Comparison of ENCODE assay signal across 9 mouse cellular contexts in the genomic region with DNA sequence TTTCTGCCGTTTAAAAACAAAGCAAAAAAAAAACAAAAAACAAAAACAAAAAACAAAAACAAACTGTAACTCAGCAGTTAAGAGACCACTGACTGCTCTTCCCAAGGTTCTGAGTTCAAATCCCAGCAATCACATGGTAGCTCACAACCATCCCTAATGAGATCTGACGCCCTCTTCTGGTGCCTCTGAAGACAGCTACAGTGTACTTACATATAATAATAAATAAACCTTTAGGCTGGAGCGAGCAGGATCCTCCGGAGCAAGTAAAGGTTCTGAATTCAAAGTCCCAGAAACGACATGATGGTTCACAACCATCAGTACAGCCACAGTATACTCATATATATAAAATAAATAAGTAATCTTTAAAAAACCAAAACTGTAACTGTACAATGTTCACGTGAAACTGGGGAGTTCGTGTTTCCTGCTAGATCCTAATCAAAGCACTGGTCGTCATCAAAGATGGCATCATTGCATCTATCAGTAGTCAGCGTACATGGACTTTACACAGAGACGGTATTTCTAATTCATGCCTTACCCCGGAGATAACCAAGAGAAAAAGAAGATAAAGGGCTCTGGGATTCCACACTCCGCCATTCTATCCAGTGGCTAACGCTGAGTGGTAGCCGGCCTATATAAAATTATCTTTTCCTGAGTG. TPM values are rescaled to one million over a fixed set of nuclear protein-coding genes. Genes with fewer than 3 reads are reported as not detected.
DNase-seq lines count a peak whose midpoint lies in the region; ATAC-seq lines count a peak whose summit lies in the region.
"Had no signal": no experiment of that assay in that cellular context is flagged by ENCODE, and none has a peak within 500 bp of the region (broad histone marks: within the 10 kb centered on the region; RNA-seq: fewer than 3 reads in every experiment).

No protein-coding gene starts in this region.

- H3K9me3 ChIP-seq in limb, embryonic 11.5 days (ENCODE audit: control insufficient read depth, low read length), result no peaks in the 10 kb centered on the region
- H3K9me3 ChIP-seq in stomach, embryonic 14.5 days (ENCODE audit: control insufficient read depth, low read depth, low read length), result no peaks in the 10 kb centered on the region

- peaks cover 18% of the 10 kb centered on the region; the same call in 1 of the 2 replicates for H3K36me3 ChIP-seq in limb, embryonic 11.5 days (ENCODE audit: control insufficient read depth, insufficient read depth, low read length)
- peaks cover 33% of the 10 kb centered on the region for H3K36me3 ChIP-seq in stomach, embryonic 14.5 days (ENCODE audit: control insufficient read depth, insufficient read depth, low read length)

- no peak; the same call in 1 of the 2 replicates for ATAC-seq in limb, embryonic 11.5 days (ENCODE audit: insufficient number of reproducible peaks, low FRiP score, low TSS enrichment, low read depth)
- 0 out of 2 replicates have a peak, but pooled peaks have one; percentile 0 for ATAC-seq in stomach, embryonic 14.5 days (ENCODE audit: insufficient number of reproducible peaks, insufficient read depth, low FRiP score, low read depth)
- no peak for ATAC-seq in monocyte, adult 5-6 weeks (replicated peaks; ENCODE audit: insufficient number of reproducible peaks, low FRiP score, low TSS enrichment, poor library complexity, severe bottlenecking)
- no peak for ATAC-seq in erythroid progenitor cell, adult 5-6 weeks (replicated peaks; ENCODE audit: low FRiP score, poor library complexity, severe bottlenecking)

- H3K27me3 ChIP-seq in limb, embryonic 11.5 days (ENCODE audit: control insufficient read depth, insufficient read depth, low read length), result no peaks in the 10 kb centered on the region
- no peaks in the 10 kb centered on the region for H3K27me3 ChIP-seq in stomach, embryonic 14.5 days (ENCODE audit: control insufficient read depth, insufficient read depth, low read length)

- DNase-seq in embryo, embryonic 10.5 days (ENCODE audit: low spot score), result peak; percentile 22
- no peak for DNase-seq in embryo, embryonic 9.5 days (ENCODE audit: extremely low spot score)
- DNase-seq in thymus, postnatal 14 days, result peak; percentile 16
- DNase-seq in thymus, postnatal 36 days, result no peak
- no peak for DNase-seq in limb, embryonic 11.5 days (ENCODE audit: low spot score)

- peak overlapping the region; percentile 79 for H3K9ac ChIP-seq in limb, embryonic 11.5 days (ENCODE audit: low read length)
- H3K9ac ChIP-seq in stomach, embryonic 14.5 days (replicated peaks; ENCODE audit: low read depth, low read length), result peak overlapping the region; percentile 79

- 30% methylated on average over 14 of the region's 14 CpGs for WGBS in limb, embryonic 11.5 days
- 20% methylated on average over 14 of the region's 14 CpGs for WGBS in stomach, embryonic 14.5 days

- peaks cover 4% of the 10 kb centered on the region; the same call in 1 of the 2 replicates for H3K4me1 ChIP-seq in limb, embryonic 11.5 days (ENCODE audit: control insufficient read depth, insufficient read depth, low read length)
- H3K4me1 ChIP-seq in stomach, embryonic 14.5 days (ENCODE audit: control insufficient read depth, insufficient read depth, low read length), result no peaks in the 10 kb centered on the region

- H3K27ac ChIP-seq in limb, embryonic 11.5 days (replicated peaks; ENCODE audit: low read depth, low read length), result no peak overlapping the region
- H3K27ac ChIP-seq in stomach, embryonic 14.5 days (ENCODE audit: low read length), result peak overlapping the region; percentile 75

- peak overlapping the region; percentile 70 for H3K4me3 ChIP-seq in limb, embryonic 11.5 days (ENCODE audit: low read depth, low read length)
- peak overlapping the region; percentile 80 for H3K4me3 ChIP-seq in stomach, embryonic 14.5 days (ENCODE audit: low read depth, low read length)

- peak overlapping the region; percentile 53 for H3K4me2 ChIP-seq in limb, embryonic 11.5 days (ENCODE audit: low read depth, severe bottlenecking)
- H3K4me2 ChIP-seq in stomach, embryonic 14.5 days (replicated peaks; ENCODE audit: low read depth, low read length), result peak overlapping the region; percentile 74

RNA-seq across cellular contexts. Expression of gene Mtrr, which starts 0.7 kb away (rescaled TPM):
- polyA plus RNA-seq in limb, embryonic 11.5 days (2014; fragmentation: Nextera tagmentation; extraction: Ambion mirVana), result 21.9 and 24.7 TPM in 2 replicates
- polyA plus RNA-seq in stomach, embryonic 14.5 days (2014; fragmentation: Nextera tagmentation; extraction: Ambion mirVana), result 17.9 and 19.1 TPM in 2 replicates
- 3.4 to 11.4 TPM (median 4.5 TPM) in 3 replicates for total RNA-seq in monocyte, adult 5-6 weeks (2017)
- 2.9 and 7.9 TPM in 2 replicates for total RNA-seq in erythroid progenitor cell, adult 5-6 weeks (2015; ENCODE audit: low replicate concordance)
- total RNA-seq in erythroid progenitor cell, adult 5-6 weeks (2017; ENCODE audit: low replicate concordance), result 8.2 and 8.6 TPM in 2 replicates

RNA-seq across cellular contexts. Expression of gene Fastkd3, which starts 0.8 kb away (rescaled TPM):
- polyA plus RNA-seq in limb, embryonic 11.5 days (2014; fragmentation: Nextera tagmentation; extraction: Ambion mirVana), result 51.2 and 54.2 TPM in 2 replicates
- polyA plus RNA-seq in stomach, embryonic 14.5 days (2014; fragmentation: Nextera tagmentation; extraction: Ambion mirVana), result 33.2 and 33.3 TPM in 2 replicates
- total RNA-seq in monocyte, adult 5-6 weeks (2017), result 4.0 to 13.1 TPM (median 6.8 TPM) in 3 replicates
- total RNA-seq in erythroid progenitor cell, adult 5-6 weeks (2015; ENCODE audit: low replicate concordance), result 7.9 and 24.7 TPM in 2 replicates
- 4.6 TPM in 1 of 2 replicates, not detected in the other for total RNA-seq in erythroid progenitor cell, adult 5-6 weeks (2017; ENCODE audit: low replicate concordance)

RNA-seq across cellular contexts. Expression of gene 1700001L19Rik, which starts 16.0 kb away (rescaled TPM):
- 0.64 and 1.1 TPM in 2 replicates for polyA plus RNA-seq in limb, embryonic 11.5 days (2014; fragmentation: Nextera tagmentation; extraction: Ambion mirVana)
- 0.33 and 0.56 TPM in 2 replicates for polyA plus RNA-seq in stomach, embryonic 14.5 days (2014; fragmentation: Nextera tagmentation; extraction: Ambion mirVana)
- not detected in 3 replicates for total RNA-seq in monocyte, adult 5-6 weeks (2017)
- total RNA-seq in erythroid progenitor cell, adult 5-6 weeks (2015; ENCODE audit: low replicate concordance), result not detected in 2 replicates
- not detected in 2 replicates for total RNA-seq in erythroid progenitor cell, adult 5-6 weeks (2017; ENCODE audit: low replicate concordance)
- total RNA-seq: neutrophil, adult 5-6 weeks had no signal

Comparison
In these comparisons a context has a peak if more than half of its experiments do, and no peak if none do; other contexts are left out.
1. DNase-seq: peak in embryo, embryonic 10.5 days (single experiment) and thymus, postnatal 14 days (single experiment); none in embryo, embryonic 9.5 days (single experiment), thymus, postnatal 36 days (0 of 2) and limb, embryonic 11.5 days (single experiment).